Mouse (Mus musculus) forebrain, embryonic 13.5 days (tissue): Measurements from ENCODE around the gene Ccdc117. TPM values are rescaled to one million over a fixed set of nuclear protein-coding genes. Genes with fewer than 3 reads are reported as not detected.

Experiments used
- ATAC-seq: fragments of 200-750 bp; cut with Nextera tagmentation; 2 replicates; pipeline ENCODE4 v1.8.0; 2017
- H3K27ac ChIP-seq: fragments of 300-500 bp; sonication (generic); 2 replicates; pipeline ENCODE4 v1.5.1; 2015; ENCODE audit warnings: inconsistent platforms, mild to moderate bottlenecking, moderate library complexity
- H3K27me3 ChIP-seq: fragments of 300-500 bp; sonication (generic); 2 replicates; pipeline ENCODE4 v1.6.1; 2015; ENCODE audit warnings: mild to moderate bottlenecking, inconsistent platforms
- H3K36me3 ChIP-seq: fragments of 300-500 bp; sonication (generic); 2 replicates; pipeline ENCODE4 v1.6.1; 2015; ENCODE audit warnings: mild to moderate bottlenecking, inconsistent platforms; ENCODE audit not compliant: poor library complexity, severe bottlenecking
- H3K4me1 ChIP-seq: fragments of 300-500 bp; sonication (generic); 2 replicates; pipeline ENCODE4 v1.6.1; 2015; ENCODE audit warnings: inconsistent platforms
- H3K4me2 ChIP-seq: fragments of 300-500 bp; sonication (generic); 2 replicates; pipeline ENCODE4 v1.6.1; 2015; ENCODE audit warnings: inconsistent platforms, mild to moderate bottlenecking, moderate library complexity
- H3K4me3 ChIP-seq: fragments of 300-500 bp; sonication (generic); 2 replicates; pipeline ENCODE4 v1.5.1; 2015; ENCODE audit warnings: mild to moderate bottlenecking, inconsistent platforms
- H3K9ac ChIP-seq: fragments of 300-500 bp; sonication (generic); 2 replicates; pipeline ENCODE4 v1.6.1; 2015; ENCODE audit warnings: mild to moderate bottlenecking, inconsistent platforms
- H3K9me3 ChIP-seq: fragments of 300-500 bp; sonication (generic); replicated peaks from 2 replicates; pipeline ENCODE4 v1.6.1; 2016; ENCODE audit warnings: inconsistent platforms
- WGBS: fragments of 180-500 bp; shearing (Covaris S2); methylation state at CpG from one replicate; pipeline ENCODE4 v1.1.7; 2015; 5-methylcytosine and 5-hydroxymethylcytosine counted together
- polyA plus RNA-seq: library from polyadenylated mRNA; unstranded; fragments of >200 nt; fragmentation: Nextera tagmentation; extraction: Ambion mirVana; gene quantifications from 2 replicates; pipeline ENCODE4 v1.2.1, GENCODE M21; 2015

Ccdc117 gene
- polyA plus RNA-seq, 1 experiment from 2014 or later: 15.1 TPM

- Histone ChIP-seq H3K4me1 (no peaks in the 10 kb centered on the region), H3K36me3 (no peaks in the 10 kb centered on the region), H3K9me3 (no peaks in the 10 kb centered on the region), H3K9ac (peak overlapping the region; percentile 59), H3K27me3 (no peaks in the 10 kb centered on the region), H3K27ac (no peak overlapping the region), H3K4me3 (peak overlapping the region; percentile 30), H3K4me2 (peak overlapping the region; percentile 47)
- ATAC-seq: peak; percentile 77
- 16% methylated on average over 15 of the region's 15 CpGs for WGBS
These were observed 56.6 kb downstream of the Ccdc117 start for GRCm38 (mm10) chr11:5485193-5486011.

- WGBS: 88% methylated on average over 13 of the region's 13 CpGs
- H3K9me3 ChIP-seq: no peaks in the 10 kb centered on the region
- ATAC-seq: no peak
These were observed 59.4 kb downstream of the Ccdc117 start for GRCm38 (mm10) chr11:5482581-5482980.

More at GRCm38 (mm10) chr11:5482581-5482980, 59.4 kb downstream of the Ccdc117 start:
- Histone ChIP-seq H3K27ac (no peak overlapping the region), H3K4me1 (no peaks in the 10 kb centered on the region), H3K27me3 (no peaks in the 10 kb centered on the region), H3K4me2 (no peak overlapping the region), H3K4me3 (no peak overlapping the region), H3K9ac (no peak overlapping the region), H3K36me3 (no peaks in the 10 kb centered on the region)

Other genes with a start within 250 kb of the Ccdc117 start
- 9.2 and 10.8 TPM in 2 replicates for gene Znrf3, start 97.3 kb downstream of the Ccdc117 start, polyA plus RNA-seq
- 90.6 and 95.2 TPM in 2 replicates for gene Xbp1, start 21.5 kb downstream of the Ccdc117 start, polyA plus RNA-seq
- not detected in 2 replicates for gene Ankrd36, start 27.5 kb upstream of the Ccdc117 start, polyA plus RNA-seq
- gene Mrps24, start 173.5 kb upstream of the Ccdc117 start, polyA plus RNA-seq: 185 and 188 TPM in 2 replicates
- gene Urgcp, start 220.2 kb upstream of the Ccdc117 start, polyA plus RNA-seq: 24.9 and 25.7 TPM in 2 replicates
- gene Dbnl, start 246.3 kb upstream of the Ccdc117 start, polyA plus RNA-seq: 133 and 136 TPM in 2 replicates